Mouse (Mus musculus): ENCODE measurements around the gene Hoxa6. TPM values are rescaled to one million over a fixed set of nuclear protein-coding genes. Genes with fewer than 3 reads are reported as not detected.

The Hoxa6 gene
- polyA plus RNA-seq, 1 experiment = not detected

- no peak overlapping the region for H3K27ac ChIP-seq (ENCODE audit: insufficient read depth, low read length)
- peaks cover 37% of the 10 kb centered on the region for H3K27me3 ChIP-seq (ENCODE audit: control insufficient read depth, insufficient read depth, low read length, poor library complexity, severe bottlenecking)
These were observed 1.1 kb upstream of the Hoxa6 start for GRCm38 (mm10) chr6:52209685-52210046.

GRCm38 (mm10) chr6:52208868-52209684 lies 554 bp upstream of the Hoxa6 start:
- Histone ChIP-seq H3K27ac (ENCODE audit: insufficient read depth, low read length) (no peak overlapping the region), H3K9ac (ENCODE audit: low read depth, poor library complexity, severe bottlenecking) (peak overlapping the region; percentile 9), H3K27me3 (ENCODE audit: control insufficient read depth, insufficient read depth, low read length, poor library complexity, severe bottlenecking) (peaks cover 37% of the 10 kb centered on the region), H3K4me3 (ENCODE audit: low read depth, low read length) (peak overlapping the region; percentile 29), H3K9me3 (replicated peaks; ENCODE audit: control insufficient read depth, insufficient read depth, low read length, poor library complexity, severe bottlenecking) (no peaks in the 10 kb centered on the region), H3K36me3 (ENCODE audit: control insufficient read depth, insufficient read depth, low read length, poor library complexity, severe bottlenecking) (no peaks in the 10 kb centered on the region), H3K4me1 (ENCODE audit: control insufficient read depth, insufficient read depth, low read length) (no peaks in the 10 kb centered on the region)
- TF ChIP-seq CTCF (IDR thresholded peaks at IDR 0.05; ENCODE audit: low read depth, low read length) = no peak
- no peak for TF ChIP-seq EP300 (IDR thresholded peaks at IDR 0.05; ENCODE audit: insufficient read depth, low read depth, low read length)
- TF ChIP-seq POLR2A (IDR thresholded peaks at IDR 0.05; ENCODE audit: insufficient read depth, low read length) = no peak

More at GRCm38 (mm10) chr6:52209685-52210046, 1.1 kb upstream of the Hoxa6 start:
- Histone ChIP-seq H3K36me3 (ENCODE audit: control insufficient read depth, insufficient read depth, low read length, poor library complexity, severe bottlenecking) (no peaks in the 10 kb centered on the region), H3K4me1 (ENCODE audit: control insufficient read depth, insufficient read depth, low read length) (no peaks in the 10 kb centered on the region), H3K9me3 (replicated peaks; ENCODE audit: control insufficient read depth, insufficient read depth, low read length, poor library complexity, severe bottlenecking) (no peaks in the 10 kb centered on the region), H3K4me3 (ENCODE audit: low read depth, low read length) (no peak overlapping the region), H3K9ac (ENCODE audit: low read depth, poor library complexity, severe bottlenecking) (no peak overlapping the region)
- TF ChIP-seq CTCF (IDR thresholded peaks at IDR 0.05; ENCODE audit: low read depth, low read length) (no peak), EP300 (IDR thresholded peaks at IDR 0.05; ENCODE audit: insufficient read depth, low read depth, low read length) (no peak), POLR2A (IDR thresholded peaks at IDR 0.05; ENCODE audit: insufficient read depth, low read length) (no peak)

- Histone ChIP-seq H3K9me3 (replicated peaks; ENCODE audit: control insufficient read depth, insufficient read depth, low read length, poor library complexity, severe bottlenecking) (no peaks in the 10 kb centered on the region), H3K36me3 (ENCODE audit: control insufficient read depth, insufficient read depth, low read length, poor library complexity, severe bottlenecking) (no peaks in the 10 kb centered on the region), H3K4me3 (ENCODE audit: low read depth, low read length) (no peak overlapping the region), H3K27ac (ENCODE audit: insufficient read depth, low read length) (no peak overlapping the region), H3K9ac (ENCODE audit: low read depth, poor library complexity, severe bottlenecking) (no peak overlapping the region), H3K4me1 (ENCODE audit: control insufficient read depth, insufficient read depth, low read length) (no peaks in the 10 kb centered on the region), H3K27me3 (ENCODE audit: control insufficient read depth, insufficient read depth, low read length, poor library complexity, severe bottlenecking) (peaks cover 32% of the 10 kb centered on the region)
- TF ChIP-seq POLR2A (IDR thresholded peaks at IDR 0.05; ENCODE audit: insufficient read depth, low read length) = no peak
These were observed 892 bp downstream of the Hoxa6 start for GRCm38 (mm10) chr6:52207684-52207976.

- TF ChIP-seq POLR2A (IDR thresholded peaks at IDR 0.05; ENCODE audit: insufficient read depth, low read length) (no peak), EP300 (IDR thresholded peaks at IDR 0.05; ENCODE audit: insufficient read depth, low read depth, low read length) (no peak), CTCF (IDR thresholded peaks at IDR 0.05; ENCODE audit: low read depth, low read length) (no peak)
- H3K27me3 ChIP-seq (ENCODE audit: control insufficient read depth, insufficient read depth, low read length, poor library complexity, severe bottlenecking) = peaks cover 30% of the 10 kb centered on the region
- H3K4me3 ChIP-seq (ENCODE audit: low read depth, low read length) = no peak overlapping the region
- H3K9me3 ChIP-seq (replicated peaks; ENCODE audit: control insufficient read depth, insufficient read depth, low read length, poor library complexity, severe bottlenecking) = no peaks in the 10 kb centered on the region
- no peak overlapping the region for H3K9ac ChIP-seq (ENCODE audit: low read depth, poor library complexity, severe bottlenecking)
- no peaks in the 10 kb centered on the region for H3K36me3 ChIP-seq (ENCODE audit: control insufficient read depth, insufficient read depth, low read length, poor library complexity, severe bottlenecking)
- H3K4me1 ChIP-seq (ENCODE audit: control insufficient read depth, insufficient read depth, low read length) = no peaks in the 10 kb centered on the region
- H3K27ac ChIP-seq (ENCODE audit: insufficient read depth, low read length) = no peak overlapping the region
These were observed 1.4 kb downstream of the Hoxa6 start for GRCm38 (mm10) chr6:52206882-52207683.

- TF ChIP-seq EP300 (IDR thresholded peaks at IDR 0.05; ENCODE audit: insufficient read depth, low read depth, low read length) (no peak), CTCF (IDR thresholded peaks at IDR 0.05; ENCODE audit: low read depth, low read length) (no peak), POLR2A (IDR thresholded peaks at IDR 0.05; ENCODE audit: insufficient read depth, low read length) (no peak)
- H3K9me3 ChIP-seq (replicated peaks; ENCODE audit: control insufficient read depth, insufficient read depth, low read length, poor library complexity, severe bottlenecking) = no peaks in the 10 kb centered on the region
- H3K27me3 ChIP-seq (ENCODE audit: control insufficient read depth, insufficient read depth, low read length, poor library complexity, severe bottlenecking) = peaks cover 38% of the 10 kb centered on the region
- no peaks in the 10 kb centered on the region for H3K36me3 ChIP-seq (ENCODE audit: control insufficient read depth, insufficient read depth, low read length, poor library complexity, severe bottlenecking)
- H3K4me3 ChIP-seq (ENCODE audit: low read depth, low read length) = peak overlapping the region; percentile 7; the same call in 1 of the 2 replicates
- H3K9ac ChIP-seq (ENCODE audit: low read depth, poor library complexity, severe bottlenecking) = 0 out of 2 replicates have a peak overlapping the region, but pooled peaks have one; percentile 4
- H3K27ac ChIP-seq (ENCODE audit: insufficient read depth, low read length) = no peak overlapping the region
- no peaks in the 10 kb centered on the region for H3K4me1 ChIP-seq (ENCODE audit: control insufficient read depth, insufficient read depth, low read length)
These were observed 2.6 kb downstream of the Hoxa6 start for GRCm38 (mm10) chr6:52205638-52206621.

Data from ES-Bruce4 (cell line).